Mouse (Mus musculus): Measurements from ENCODE around the gene Trim11. TPM values are rescaled to one million over a fixed set of nuclear protein-coding genes. Genes with fewer than 3 reads are reported as not detected.

Trim11 gene
- polyA plus RNA-seq, 1 experiment from 2014 or later = 20.3 TPM

GRCm38 (mm10) chr11:58944136-58944535, 33.8 kb upstream of the Trim11 start:
- 70% methylated on average over 5 of the region's 5 CpGs for WGBS
- no peak overlapping the region for H3K27ac ChIP-seq (ENCODE audit: low read length)
- no peak overlapping the region for H3K4me2 ChIP-seq (replicated peaks; ENCODE audit: low read depth, low read length)
- peaks cover 3% of the 10 kb centered on the region; the same call in 1 of the 2 replicates for H3K4me1 ChIP-seq (ENCODE audit: control insufficient read depth, insufficient read depth, low read length)
- no peak overlapping the region for H3K4me3 ChIP-seq (ENCODE audit: low read depth, low read length)
- no peak overlapping the region for H3K9ac ChIP-seq (replicated peaks; ENCODE audit: low read depth, low read length)
- ATAC-seq (ENCODE audit: insufficient number of reproducible peaks, insufficient read depth, low FRiP score, low read depth) = no peak
- H3K36me3 ChIP-seq (ENCODE audit: control insufficient read depth, insufficient read depth, low read length) = no peaks in the 10 kb centered on the region
- H3K27me3 ChIP-seq (ENCODE audit: control insufficient read depth, insufficient read depth, low read length) = no peaks in the 10 kb centered on the region
- H3K9me3 ChIP-seq (ENCODE audit: control insufficient read depth, low read depth, low read length) = no peaks in the 10 kb centered on the region

- no peak overlapping the region for H3K4me3 ChIP-seq (ENCODE audit: low read depth, low read length)
- H3K9ac ChIP-seq (replicated peaks; ENCODE audit: low read depth, low read length) = no peak overlapping the region
- ATAC-seq (ENCODE audit: insufficient number of reproducible peaks, insufficient read depth, low FRiP score, low read depth) = no peak
- H3K4me1 ChIP-seq (ENCODE audit: control insufficient read depth, insufficient read depth, low read length) = peaks cover 3% of the 10 kb centered on the region; the same call in 1 of the 2 replicates
- no peaks in the 10 kb centered on the region for H3K9me3 ChIP-seq (ENCODE audit: control insufficient read depth, low read depth, low read length)
- no peak overlapping the region for H3K27ac ChIP-seq (ENCODE audit: low read length)
- H3K36me3 ChIP-seq (ENCODE audit: control insufficient read depth, insufficient read depth, low read length) = no peaks in the 10 kb centered on the region
- H3K4me2 ChIP-seq (replicated peaks; ENCODE audit: low read depth, low read length) = no peak overlapping the region
- H3K27me3 ChIP-seq (ENCODE audit: control insufficient read depth, insufficient read depth, low read length) = no peaks in the 10 kb centered on the region
- 80% methylated on average over 3 of the region's 3 CpGs for WGBS
These were observed 30.6 kb upstream of the Trim11 start for GRCm38 (mm10) chr11:58947306-58947705.

- 12% methylated on average over 23 of the region's 23 CpGs for WGBS
- H3K27ac ChIP-seq (ENCODE audit: low read length) = peak overlapping the region; percentile 87
- H3K4me2 ChIP-seq (replicated peaks; ENCODE audit: low read depth, low read length) = peak overlapping the region; percentile 69
- H3K9ac ChIP-seq (replicated peaks; ENCODE audit: low read depth, low read length) = 0 out of 2 replicates have a peak overlapping the region, but pooled peaks have one; percentile 28
- no peaks in the 10 kb centered on the region for H3K9me3 ChIP-seq (ENCODE audit: control insufficient read depth, low read depth, low read length)
- peaks cover 3% of the 10 kb centered on the region; the same call in 1 of the 2 replicates for H3K4me1 ChIP-seq (ENCODE audit: control insufficient read depth, insufficient read depth, low read length)
- peak; percentile 34; the same call in 1 of the 2 replicates for ATAC-seq (ENCODE audit: insufficient number of reproducible peaks, insufficient read depth, low FRiP score, low read depth)
- H3K4me3 ChIP-seq (ENCODE audit: low read depth, low read length) = peak overlapping the region; percentile 39
- no peaks in the 10 kb centered on the region for H3K36me3 ChIP-seq (ENCODE audit: control insufficient read depth, insufficient read depth, low read length)
- H3K27me3 ChIP-seq (ENCODE audit: control insufficient read depth, insufficient read depth, low read length) = no peaks in the 10 kb centered on the region
These were observed 29.9 kb upstream of the Trim11 start for GRCm38 (mm10) chr11:58947798-58948528.

GRCm38 (mm10) chr11:58948542-58949479, 29.1 kb upstream of the Trim11 start, which contains the start of gene Hist3h2ba:
Gene Hist3h2ba (plus strand): TSS chr11:58948920.
- peak within 1 kb of the TSS; percentile 89 for H3K27ac ChIP-seq (ENCODE audit: low read length)
- H3K9me3 ChIP-seq (ENCODE audit: control insufficient read depth, low read depth, low read length) = no peaks in the 10 kb centered on the region
- H3K4me3 ChIP-seq (ENCODE audit: low read depth, low read length) = peak within 1 kb of the TSS; percentile 39
- H3K9ac ChIP-seq (replicated peaks; ENCODE audit: low read depth, low read length) = peak within 1 kb of the TSS; percentile 39
- H3K4me2 ChIP-seq (replicated peaks; ENCODE audit: low read depth, low read length) = peak within 1 kb of the TSS; percentile 69
- peaks cover 3% of the 10 kb centered on the region; the same call in 1 of the 2 replicates for H3K4me1 ChIP-seq (ENCODE audit: control insufficient read depth, insufficient read depth, low read length)
- H3K36me3 ChIP-seq (ENCODE audit: control insufficient read depth, insufficient read depth, low read length) = no peaks in the 10 kb centered on the region
- no peaks in the 10 kb centered on the region for H3K27me3 ChIP-seq (ENCODE audit: control insufficient read depth, insufficient read depth, low read length)
- under 1% methylated on average over 48 of the region's 48 CpGs for WGBS
- ATAC-seq (ENCODE audit: insufficient number of reproducible peaks, insufficient read depth, low FRiP score, low read depth) = peak; percentile 88

- Histone ChIP-seq H3K27me3 (ENCODE audit: control insufficient read depth, insufficient read depth, low read length) (no peaks in the 10 kb centered on the region), H3K27ac (ENCODE audit: low read length) (peak overlapping the region; percentile 89), H3K36me3 (ENCODE audit: control insufficient read depth, insufficient read depth, low read length) (no peaks in the 10 kb centered on the region), H3K4me1 (ENCODE audit: control insufficient read depth, insufficient read depth, low read length) (peaks cover 3% of the 10 kb centered on the region; the same call in 1 of the 2 replicates), H3K9me3 (ENCODE audit: control insufficient read depth, low read depth, low read length) (no peaks in the 10 kb centered on the region), H3K4me2 (replicated peaks; ENCODE audit: low read depth, low read length) (peak overlapping the region; percentile 69), H3K9ac (replicated peaks; ENCODE audit: low read depth, low read length) (peak overlapping the region; percentile 39), H3K4me3 (ENCODE audit: low read depth, low read length) (peak overlapping the region; percentile 39)
- 8% methylated on average over 20 of the region's 20 CpGs for WGBS
- ATAC-seq (ENCODE audit: insufficient number of reproducible peaks, insufficient read depth, low FRiP score, low read depth) = no peak
These were observed 28.1 kb upstream of the Trim11 start for GRCm38 (mm10) chr11:58949480-58950431.

GRCm38 (mm10) chr11:58951210-58951609, 26.7 kb upstream of the Trim11 start:
- no peak for ATAC-seq (ENCODE audit: insufficient number of reproducible peaks, insufficient read depth, low FRiP score, low read depth)
- Histone ChIP-seq H3K27ac (ENCODE audit: low read length) (no peak overlapping the region), H3K4me3 (ENCODE audit: low read depth, low read length) (no peak overlapping the region), H3K4me1 (ENCODE audit: control insufficient read depth, insufficient read depth, low read length) (peaks cover 3% of the 10 kb centered on the region; the same call in 1 of the 2 replicates), H3K27me3 (ENCODE audit: control insufficient read depth, insufficient read depth, low read length) (no peaks in the 10 kb centered on the region), H3K9me3 (ENCODE audit: control insufficient read depth, low read depth, low read length) (no peaks in the 10 kb centered on the region), H3K4me2 (replicated peaks; ENCODE audit: low read depth, low read length) (no peak overlapping the region), H3K36me3 (ENCODE audit: control insufficient read depth, insufficient read depth, low read length) (no peaks in the 10 kb centered on the region; the same call in 1 of the 2 replicates), H3K9ac (replicated peaks; ENCODE audit: low read depth, low read length) (no peak overlapping the region)
- 66% methylated on average over 5 of the region's 5 CpGs for WGBS

- peaks cover 11% of the 10 kb centered on the region for H3K4me1 ChIP-seq (ENCODE audit: control insufficient read depth, insufficient read depth, low read length)
- under 1% methylated on average over 33 of the region's 33 CpGs for WGBS
- H3K4me2 ChIP-seq (replicated peaks; ENCODE audit: low read depth, low read length) = peak overlapping the region; percentile 93
- peak; percentile 8; the same call in 1 of the 2 replicates for ATAC-seq (ENCODE audit: insufficient number of reproducible peaks, insufficient read depth, low FRiP score, low read depth)
- H3K36me3 ChIP-seq (ENCODE audit: control insufficient read depth, insufficient read depth, low read length) = peaks cover 4% of the 10 kb centered on the region
- H3K27me3 ChIP-seq (ENCODE audit: control insufficient read depth, insufficient read depth, low read length) = no peaks in the 10 kb centered on the region
- peak overlapping the region; percentile 97 for H3K27ac ChIP-seq (ENCODE audit: low read length)
- H3K9ac ChIP-seq (replicated peaks; ENCODE audit: low read depth, low read length) = peak overlapping the region; percentile 60
- no peaks in the 10 kb centered on the region for H3K9me3 ChIP-seq (ENCODE audit: control insufficient read depth, low read depth, low read length)
- H3K4me3 ChIP-seq (ENCODE audit: low read depth, low read length) = peak overlapping the region; percentile 59
These were observed 24.3 kb upstream of the Trim11 start for GRCm38 (mm10) chr11:58953351-58954169.
